Mouse (Mus musculus) neural tube, embryonic 12.5 days (tissue): ENCODE data around the gene Mctp2. TPM values are rescaled to one million over a fixed set of nuclear protein-coding genes. Genes with fewer than 3 reads are reported as not detected.

Experiments
- ATAC-seq: fragments of 200-750 bp; cut with Nextera tagmentation; 2 replicates; pipeline ENCODE4 v1.8.0; 2017; ENCODE audit warnings: low read depth, mild to moderate bottlenecking, moderate TSS enrichment, moderate library complexity; ENCODE audit not compliant: low FRiP score
- H3K27ac ChIP-seq: fragments of 300-500 bp; sonication (generic); 2 replicates; pipeline ENCODE4 v1.5.1; 2016
- H3K27me3 ChIP-seq: fragments of 300-500 bp; sonication (generic); replicated peaks from 2 replicates; pipeline ENCODE4 v1.6.1; 2016; ENCODE audit warnings: mild to moderate bottlenecking
- H3K36me3 ChIP-seq: fragments of 300-500 bp; sonication (generic); 2 replicates; pipeline ENCODE4 v1.6.1; 2016; ENCODE audit warnings: mild to moderate bottlenecking
- H3K4me1 ChIP-seq: fragments of 300-500 bp; sonication (generic); 2 replicates; pipeline ENCODE4 v1.6.1; 2016
- H3K4me2 ChIP-seq: fragments of 300-500 bp; sonication (generic); replicated peaks from 2 replicates; pipeline ENCODE4 v1.6.1; 2016; ENCODE audit warnings: mild to moderate bottlenecking
- H3K4me3 ChIP-seq: fragments of 300-500 bp; sonication (generic); 2 replicates; pipeline ENCODE4 v1.5.1; 2016
- H3K9ac ChIP-seq: fragments of 300-500 bp; sonication (generic); 2 replicates; pipeline ENCODE4 v1.6.1; 2016; ENCODE audit warnings: mild to moderate bottlenecking
- H3K9me3 ChIP-seq: fragments of 300-500 bp; sonication (generic); 2 replicates; pipeline ENCODE4 v1.6.1; 2016; ENCODE audit warnings: mild to moderate bottlenecking
- WGBS: fragments of 180-500 bp; shearing (Covaris S2); methylation state at CpG from one replicate; pipeline ENCODE4 v1.1.7; 2016; 5-methylcytosine and 5-hydroxymethylcytosine counted together
- polyA plus RNA-seq: library from polyadenylated mRNA; unstranded; fragments of >200 nt; fragmentation: Nextera tagmentation; extraction: Ambion mirVana; gene quantifications from 2 replicates; pipeline ENCODE4 v1.2.1, GENCODE M21; 2016

The Mctp2 gene
- polyA plus RNA-seq, 1 experiment from 2014 or later = 0.29 TPM

DNA sequence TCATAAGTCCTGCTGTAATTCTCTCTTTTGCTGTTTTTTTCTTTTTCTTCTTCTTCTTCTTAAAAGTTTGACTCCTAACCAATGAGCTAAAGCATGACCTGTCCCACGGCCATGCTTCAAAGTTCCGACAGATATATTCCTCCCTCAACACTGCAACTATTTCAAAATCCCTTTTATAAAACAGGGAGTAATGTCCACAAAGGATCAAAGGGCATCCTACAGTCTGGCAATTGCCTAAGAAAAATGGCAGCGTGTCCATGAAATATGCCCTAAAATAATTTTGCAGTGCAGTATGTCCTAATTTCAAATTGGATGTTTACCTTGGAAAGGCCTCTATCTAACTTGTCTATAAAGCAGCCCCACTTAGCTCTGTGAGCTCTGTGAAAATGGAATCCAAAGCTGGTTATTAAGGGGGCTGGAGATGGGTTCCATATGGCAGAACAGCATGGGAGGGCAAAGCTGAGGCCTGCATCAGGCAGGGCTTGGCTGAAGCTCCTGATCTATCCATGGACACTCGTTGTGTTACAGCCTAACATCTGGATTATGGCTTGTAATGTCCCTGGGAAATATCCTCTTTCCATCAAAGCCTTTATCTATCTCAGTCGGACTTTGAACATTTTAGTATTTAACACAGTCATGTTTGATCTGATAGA, 90.7 kb downstream of the Mctp2 start:
- Histone ChIP-seq H3K4me1 (no peaks in the 10 kb centered on the region), H3K4me2 (no peak overlapping the region)
- 75% methylated on average over 5 of the region's 5 CpGs for WGBS

DNA sequence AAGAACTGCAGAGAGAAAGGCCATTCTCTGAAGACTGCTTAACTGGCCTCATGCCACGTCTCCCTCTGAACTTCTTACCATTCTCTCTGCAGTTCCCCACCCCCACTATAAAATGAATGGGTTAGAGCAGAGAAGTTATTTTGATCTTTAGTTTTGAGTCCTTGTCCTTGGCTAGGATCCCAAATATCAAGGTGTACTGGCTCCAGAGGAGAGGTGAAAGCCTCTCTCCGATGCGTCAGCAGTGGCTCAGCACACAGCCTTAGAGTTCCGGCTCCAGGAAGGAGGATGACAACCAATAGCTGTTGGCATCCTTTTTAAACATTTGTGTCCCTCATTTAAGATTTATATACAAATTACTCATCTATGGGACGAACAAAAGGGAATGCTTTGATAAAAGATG, 96.2 kb downstream of the Mctp2 start:
- Histone ChIP-seq H3K4me3 (no peak overlapping the region), H3K36me3 (no peaks in the 10 kb centered on the region), H3K4me1 (no peaks in the 10 kb centered on the region), H3K27me3 (no peaks in the 10 kb centered on the region), H3K27ac (no peak overlapping the region), H3K9me3 (no peaks in the 10 kb centered on the region), H3K9ac (no peak overlapping the region), H3K4me2 (no peak overlapping the region)
- ATAC-seq = no peak
- WGBS = 90% methylated on average over 5 of the region's 5 CpGs

More for the DNA sequence above, 90.7 kb downstream of the Mctp2 start:
- Histone ChIP-seq H3K9ac (no peak overlapping the region), H3K27me3 (no peaks in the 10 kb centered on the region), H3K4me3 (no peak overlapping the region), H3K9me3 (no peaks in the 10 kb centered on the region), H3K27ac (no peak overlapping the region), H3K36me3 (no peaks in the 10 kb centered on the region)
- no peak for ATAC-seq

DNA sequence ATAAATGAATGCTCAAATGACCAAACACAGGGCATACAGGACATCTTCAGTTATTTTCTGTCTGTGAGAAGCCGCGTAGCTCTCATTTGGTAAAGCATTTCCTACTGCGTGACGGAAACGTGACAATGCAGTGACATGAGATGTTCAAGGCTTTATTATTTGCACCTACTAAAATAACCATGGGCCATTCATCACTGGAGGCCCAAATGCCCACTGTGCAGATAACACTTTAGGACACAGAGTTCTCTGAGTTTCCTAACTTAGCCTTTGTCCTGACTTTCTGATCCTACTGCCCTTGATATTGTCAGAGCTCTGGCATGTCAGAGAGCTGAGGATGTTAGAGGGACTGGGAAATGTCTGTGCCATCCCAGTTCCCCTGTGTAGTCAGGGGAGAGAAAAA, 97.1 kb downstream of the Mctp2 start:
- ATAC-seq = no peak
- H3K9me3 ChIP-seq = no peaks in the 10 kb centered on the region
- H3K4me1 ChIP-seq = no peaks in the 10 kb centered on the region
- no peak overlapping the region for H3K9ac ChIP-seq
- H3K4me3 ChIP-seq = no peak overlapping the region
- no peaks in the 10 kb centered on the region for H3K36me3 ChIP-seq
- H3K27me3 ChIP-seq = no peaks in the 10 kb centered on the region
- 92% methylated on average over 5 of the region's 5 CpGs for WGBS
- no peak overlapping the region for H3K27ac ChIP-seq
- no peak overlapping the region for H3K4me2 ChIP-seq

DNA sequence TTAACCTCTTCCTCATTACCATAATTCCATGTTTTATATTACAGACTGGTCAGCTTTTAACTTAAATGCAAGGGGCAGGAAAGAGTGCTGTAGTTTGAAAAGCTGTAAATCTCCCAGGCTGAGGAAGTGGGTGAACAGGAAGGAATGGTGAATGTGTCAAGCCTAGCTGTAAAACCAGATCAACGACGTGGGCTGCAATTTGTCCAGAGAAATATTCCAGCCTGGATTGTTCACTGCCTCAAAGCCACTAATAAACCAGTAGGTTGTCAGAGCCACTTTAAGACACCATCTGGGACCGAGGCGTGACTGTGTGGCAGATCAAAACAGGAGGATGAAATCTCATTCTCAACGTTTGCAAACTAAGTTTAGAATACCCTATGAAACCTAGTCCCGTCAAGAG, 99.6 kb downstream of the Mctp2 start:
- ATAC-seq = no peak
- no peaks in the 10 kb centered on the region for H3K36me3 ChIP-seq
- no peak overlapping the region for H3K9ac ChIP-seq
- no peak overlapping the region for H3K27ac ChIP-seq
- H3K4me1 ChIP-seq = no peaks in the 10 kb centered on the region
- H3K4me2 ChIP-seq = no peak overlapping the region
- no peaks in the 10 kb centered on the region for H3K27me3 ChIP-seq
- 32% methylated on average over 6 of the region's 6 CpGs for WGBS
- no peaks in the 10 kb centered on the region for H3K9me3 ChIP-seq
- H3K4me3 ChIP-seq = no peak overlapping the region

- Histone ChIP-seq H3K9ac (no peak overlapping the region), H3K4me2 (no peak overlapping the region), H3K27me3 (no peaks in the 10 kb centered on the region), H3K27ac (no peak overlapping the region), H3K4me3 (no peak overlapping the region), H3K4me1 (no peaks in the 10 kb centered on the region), H3K9me3 (no peaks in the 10 kb centered on the region), H3K36me3 (no peaks in the 10 kb centered on the region)
- ATAC-seq = no peak
- WGBS = 79% methylated on average over 1 of the region's 1 CpGs
Observed at GRCm38 (mm10) chr7:72195709-72196108, 110.7 kb downstream of the Mctp2 start.

GRCm38 (mm10) chr7:72193304-72193703, 113.1 kb downstream of the Mctp2 start:
- H3K27me3 ChIP-seq = no peaks in the 10 kb centered on the region
- H3K4me1 ChIP-seq = no peaks in the 10 kb centered on the region
- H3K9me3 ChIP-seq = no peaks in the 10 kb centered on the region
- WGBS = 57% methylated on average over 1 of the region's 1 CpGs
- ATAC-seq = no peak
- no peak overlapping the region for H3K9ac ChIP-seq
- no peak overlapping the region for H3K27ac ChIP-seq
- no peak overlapping the region for H3K4me3 ChIP-seq
- H3K36me3 ChIP-seq = no peaks in the 10 kb centered on the region
- H3K4me2 ChIP-seq = no peak overlapping the region

GRCm38 (mm10) chr7:72181651-72182050, 124.8 kb downstream of the Mctp2 start:
- Histone ChIP-seq H3K4me1 (no peaks in the 10 kb centered on the region), H3K4me2 (no peak overlapping the region), H3K36me3 (no peaks in the 10 kb centered on the region), H3K27ac (no peak overlapping the region), H3K9me3 (no peaks in the 10 kb centered on the region), H3K9ac (no peak overlapping the region), H3K27me3 (no peaks in the 10 kb centered on the region), H3K4me3 (no peak overlapping the region)
- WGBS = 84% methylated on average over 5 of the region's 5 CpGs
- ATAC-seq = no peak

DNA sequence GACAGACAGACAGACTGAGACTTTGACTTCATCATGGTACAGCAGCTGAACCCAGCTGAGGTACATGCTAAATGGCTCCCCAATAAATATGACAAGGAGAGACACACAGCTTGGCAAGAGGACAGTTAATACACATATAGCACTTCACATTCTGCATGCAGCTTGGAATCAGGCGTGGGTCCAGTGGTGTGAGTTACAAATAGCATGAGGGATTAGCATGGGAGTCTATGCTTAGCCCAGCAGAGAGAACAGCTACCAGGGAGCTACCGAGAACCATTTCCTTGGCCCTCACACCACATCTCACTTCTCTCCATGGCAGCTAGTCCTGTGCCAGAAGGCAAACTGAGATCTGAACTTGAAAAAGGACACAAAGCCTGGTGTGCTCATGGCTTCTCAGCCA, 137.1 kb downstream of the Mctp2 start:
- Histone ChIP-seq H3K4me2 (no peak overlapping the region), H3K9me3 (no peaks in the 10 kb centered on the region), H3K27ac (no peak overlapping the region), H3K4me3 (no peak overlapping the region), H3K9ac (no peak overlapping the region), H3K4me1 (no peaks in the 10 kb centered on the region), H3K36me3 (no peaks in the 10 kb centered on the region), H3K27me3 (no peaks in the 10 kb centered on the region)
- ATAC-seq = no peak
- WGBS = 83% methylated on average over 2 of the region's 2 CpGs

DNA sequence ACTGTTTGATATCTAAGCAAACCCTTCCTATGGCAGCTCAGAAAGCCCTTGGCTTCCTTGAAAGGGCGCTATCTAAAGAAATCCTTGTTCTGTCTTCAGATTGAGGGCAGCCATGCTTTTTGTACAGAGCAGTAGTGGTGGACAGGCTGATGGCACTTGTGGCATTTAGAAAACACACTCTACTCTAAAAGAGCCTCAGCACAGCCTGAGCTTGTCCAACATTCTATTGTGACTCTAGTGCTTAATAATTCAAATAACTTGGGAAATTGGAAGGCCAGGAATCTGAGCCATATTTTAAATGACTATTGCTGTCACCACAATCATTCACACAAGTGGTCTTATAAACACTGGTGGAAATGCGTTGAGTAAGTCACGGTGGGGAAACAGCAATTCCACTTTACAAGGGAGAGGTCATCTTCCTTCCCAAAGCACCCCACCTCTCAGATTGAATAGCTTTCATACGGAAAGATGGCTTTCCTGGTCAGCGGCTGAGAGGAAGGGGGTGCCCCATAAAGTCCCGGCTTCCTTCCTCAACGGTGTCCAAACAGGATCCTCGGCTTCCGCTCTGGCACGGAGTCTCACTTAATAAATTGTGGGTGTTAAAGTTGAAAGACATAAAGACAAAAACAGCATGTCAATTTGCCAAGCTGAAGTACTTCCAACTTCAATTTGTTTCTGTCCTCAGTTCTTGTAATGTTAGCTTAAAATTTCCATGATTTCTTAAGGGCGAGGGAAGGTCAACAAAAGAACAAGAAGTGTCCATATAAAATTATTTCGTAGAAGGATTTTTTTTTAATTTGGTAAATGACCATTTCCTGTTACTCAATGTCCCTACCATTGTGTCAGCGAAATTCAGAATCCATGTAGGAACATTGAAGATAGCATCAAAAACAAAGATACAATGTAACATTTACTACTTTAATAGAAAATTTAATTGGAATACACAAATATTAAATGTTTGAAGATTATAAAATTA, 140.4 kb downstream of the Mctp2 start:
- Histone ChIP-seq H3K4me3 (no peak overlapping the region), H3K9me3 (no peaks in the 10 kb centered on the region), H3K4me1 (no peaks in the 10 kb centered on the region), H3K4me2 (no peak overlapping the region), H3K27me3 (no peaks in the 10 kb centered on the region), H3K36me3 (no peaks in the 10 kb centered on the region), H3K27ac (no peak overlapping the region), H3K9ac (no peak overlapping the region)
- ATAC-seq = no peak
- WGBS = 74% methylated on average over 13 of the region's 13 CpGs

- Histone ChIP-seq H3K4me3 (no peak overlapping the region), H3K27me3 (no peaks in the 10 kb centered on the region), H3K4me1 (no peaks in the 10 kb centered on the region), H3K9me3 (no peaks in the 10 kb centered on the region), H3K9ac (no peak overlapping the region), H3K36me3 (no peaks in the 10 kb centered on the region), H3K27ac (no peak overlapping the region), H3K4me2 (no peak overlapping the region)
- no peak for ATAC-seq
- WGBS = 2% methylated on average over 1 of the region's 1 CpGs
Observed at GRCm38 (mm10) chr7:72162256-72162655, 144.2 kb downstream of the Mctp2 start.

DNA sequence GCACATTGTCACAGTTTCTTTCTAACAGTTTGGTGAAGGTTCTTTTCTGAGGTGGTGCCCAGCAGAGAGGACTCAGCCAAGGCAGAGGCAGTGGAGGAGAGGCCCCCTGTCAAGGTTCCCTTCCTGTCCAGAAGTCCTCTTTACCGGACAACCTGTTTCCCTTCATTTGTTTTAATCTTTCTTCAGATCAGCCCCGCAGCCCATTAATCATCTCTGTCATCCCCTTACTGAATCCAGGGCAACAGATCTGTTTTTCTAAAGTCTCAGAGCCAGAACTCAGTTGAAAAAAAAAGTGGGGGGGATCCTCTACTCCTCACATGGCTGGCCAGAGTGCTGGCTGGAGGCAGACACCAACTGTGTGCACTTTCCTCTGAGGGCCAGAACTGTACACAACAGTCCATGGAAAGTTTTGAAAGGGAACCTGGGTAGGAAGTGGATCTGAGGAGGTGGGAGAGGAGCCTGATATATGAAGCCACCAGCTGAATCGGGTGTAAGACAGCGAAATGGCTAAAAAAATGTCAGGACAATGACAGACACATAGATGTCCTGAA, 146.8 kb downstream of the Mctp2 start:
- WGBS = 75% methylated on average over 4 of the region's 4 CpGs
- no peaks in the 10 kb centered on the region for H3K9me3 ChIP-seq
- H3K4me3 ChIP-seq = no peak overlapping the region
- no peak overlapping the region for H3K9ac ChIP-seq
- no peak overlapping the region for H3K4me2 ChIP-seq
- ATAC-seq = no peak
- H3K27me3 ChIP-seq = no peaks in the 10 kb centered on the region
- H3K27ac ChIP-seq = no peak overlapping the region
- no peaks in the 10 kb centered on the region for H3K36me3 ChIP-seq
- no peaks in the 10 kb centered on the region for H3K4me1 ChIP-seq

- H3K27me3 ChIP-seq = no peaks in the 10 kb centered on the region
- H3K27ac ChIP-seq = no peak overlapping the region
- no peaks in the 10 kb centered on the region for H3K4me1 ChIP-seq
- H3K4me3 ChIP-seq = no peak overlapping the region
- no peak overlapping the region for H3K9ac ChIP-seq
- no peaks in the 10 kb centered on the region for H3K9me3 ChIP-seq
- no peaks in the 10 kb centered on the region for H3K36me3 ChIP-seq
- no peak overlapping the region for H3K4me2 ChIP-seq
- ATAC-seq = no peak
- WGBS = 21% methylated on average over 7 of the region's 7 CpGs
Observed at GRCm38 (mm10) chr7:72150799-72151708, 155.4 kb downstream of the Mctp2 start.
